Mouse (Mus musculus) brain, embryonic 14.5 days (tissue): ENCODE data around the gene Itgb3. TPM values are rescaled to one million over a fixed set of nuclear protein-coding genes. Genes with fewer than 3 reads are reported as not detected.
"Not testable (repeated sequence)": the region's sequence is repeated elsewhere in the genome, so short reads cannot be mapped to it uniquely, and the experiment has no call there.

Source experiments
- DNase-seq: peaks from one replicate; pipeline ENCODE4 v3.0.0-alpha.2; 2011; ENCODE audit warnings: low read depth
- CTCF ChIP-seq: fragments of 200-500 bp; IDR thresholded peaks from 2 replicates; pipeline ENCODE4 v1.5.1; 2012; ENCODE audit warnings: inconsistent platforms, mild to moderate bottlenecking, moderate library complexity, borderline replicate concordance; ENCODE audit not compliant: insufficient read depth, insufficient read length; ENCODE audit errors: extremely low read depth
- POLR2A ChIP-seq: fragments of 200-500 bp; IDR thresholded peaks from 2 replicates; pipeline ENCODE4 v1.6.1; 2012; ENCODE audit warnings: mild to moderate bottlenecking, inconsistent platforms, borderline replicate concordance; ENCODE audit not compliant: poor library complexity, insufficient read depth, insufficient read length, severe bottlenecking; ENCODE audit errors: extremely low read depth
- polyA plus RNA-seq: library from polyadenylated mRNA; depleted of rRNA; stranded (reverse); fragments of >200 nt; gene quantifications from 2 replicates; pipeline ENCODE4 v1.2.3, GENCODE M21; 2012; rRNA removed

Gene Itgb3
- 0.64 and 1.9 TPM in 2 replicates for polyA plus RNA-seq

DNA sequence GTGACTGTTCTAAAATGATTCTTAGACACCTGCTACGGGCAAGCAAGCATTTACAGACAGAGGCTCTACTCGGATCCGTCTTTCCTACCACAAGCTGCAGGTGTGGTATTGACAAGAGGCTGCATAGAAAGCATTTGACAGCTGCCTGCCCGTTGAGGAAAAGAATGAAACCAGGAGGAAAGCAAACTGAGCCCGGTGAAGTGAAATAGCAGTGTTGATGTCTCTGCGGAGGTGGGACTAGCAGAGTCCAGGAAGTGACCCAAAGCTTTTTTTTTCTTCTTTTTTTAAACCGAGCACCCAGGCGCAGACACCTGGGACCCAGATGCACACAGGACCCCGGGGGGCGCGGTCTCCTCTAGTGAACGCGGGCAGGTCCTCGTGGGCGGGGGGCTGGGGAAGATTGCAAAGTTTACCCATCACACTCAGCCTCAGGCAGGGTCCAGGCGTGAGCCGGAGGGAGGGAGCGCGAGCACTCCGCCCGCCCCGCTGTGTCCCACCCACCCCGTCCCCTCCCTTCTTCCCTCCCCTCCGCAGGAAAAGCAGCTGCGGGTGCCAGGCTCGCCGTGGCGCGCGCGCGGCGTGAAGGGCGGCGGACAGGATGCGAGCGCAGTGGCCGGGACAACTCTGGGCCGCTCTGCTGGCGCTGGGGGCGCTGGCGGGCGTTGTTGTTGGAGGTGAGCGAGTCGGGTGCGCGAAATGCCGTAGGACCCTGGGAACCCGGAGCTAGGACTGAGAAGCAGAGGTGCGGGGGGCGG is at the start of gene Itgb3:
Itgb3 (plus strand) TSS at position 510 of the 755 bp plus-strand sequence.
- TF ChIP-seq POLR2A, result no peak
- peak; percentile 46; the same call in 1 of the 2 replicates for TF ChIP-seq CTCF
- peak; percentile 83 for DNase-seq

- no peak for DNase-seq
Observed at GRCm38 (mm10) chr11:104558065-104558464, 49.7 kb upstream of the Itgb3 start.

DNA sequence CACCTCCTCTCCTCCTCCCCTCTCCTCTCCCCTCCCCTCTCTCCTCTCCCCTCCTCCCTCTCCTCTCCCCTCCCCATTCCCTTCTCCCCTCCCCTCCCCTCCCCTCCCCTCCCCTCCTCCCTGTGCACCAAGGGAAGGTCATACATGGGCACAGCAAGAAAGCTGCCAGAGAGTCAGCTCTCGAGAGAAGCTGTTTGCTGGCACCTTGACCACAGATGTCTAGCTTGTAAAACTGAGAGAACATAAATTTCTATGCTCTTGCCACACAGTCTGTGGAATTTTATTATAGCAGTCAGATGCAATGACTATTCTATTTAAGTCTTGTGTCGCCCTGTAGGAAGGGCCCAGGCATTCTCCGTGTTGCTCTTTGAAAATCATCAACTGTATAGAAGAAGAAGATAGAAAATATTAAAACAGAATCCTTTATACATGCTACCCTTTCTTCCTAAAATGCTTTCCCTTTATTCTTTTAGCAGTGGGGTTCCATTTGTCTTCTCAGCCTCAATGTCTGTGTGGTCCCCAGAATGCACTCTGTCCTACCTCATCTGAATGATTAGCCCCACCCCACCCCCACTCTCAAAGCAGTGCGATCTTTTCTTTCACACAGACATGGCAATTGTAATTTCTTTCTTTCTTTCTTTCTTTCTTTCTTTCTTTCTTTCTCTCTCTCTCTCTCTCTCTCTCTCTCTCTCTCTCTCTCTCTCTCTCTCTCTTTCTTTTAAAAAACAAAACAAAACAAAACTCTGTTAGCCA is 49.0 kb upstream of the Itgb3 start:
- TF ChIP-seq POLR2A (no peak), CTCF (no peak)
- no peak for DNase-seq

More at GRCm38 (mm10) chr11:104558065-104558464, 49.7 kb upstream of the Itgb3 start:
- TF ChIP-seq POLR2A, result no peak
- TF ChIP-seq CTCF, result no peak

- TF ChIP-seq CTCF, result no peak
- no peak for TF ChIP-seq POLR2A
Observed at GRCm38 (mm10) chr11:104560971-104561370, 46.8 kb upstream of the Itgb3 start.

DNA sequence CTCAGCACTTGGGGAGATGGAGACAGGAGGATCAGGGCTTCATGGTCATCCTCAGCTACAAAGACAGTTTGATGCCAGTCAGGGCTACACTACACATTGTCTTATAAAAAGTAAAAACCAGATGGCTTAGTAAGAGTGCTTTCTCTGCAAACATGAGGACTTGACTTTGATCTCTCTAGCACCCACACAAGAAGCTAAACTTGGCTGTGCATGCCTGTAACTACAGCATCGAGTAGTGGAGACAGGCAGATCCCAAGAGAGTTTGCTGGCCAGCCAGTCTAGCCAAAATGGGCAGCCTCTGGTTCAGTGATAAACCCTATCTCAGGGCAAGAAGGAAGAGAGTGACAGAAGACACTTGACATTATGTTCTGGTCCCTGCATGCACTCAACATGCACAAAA is 44.3 kb upstream of the Itgb3 start:
- TF ChIP-seq POLR2A (no peak), CTCF (no peak)
- DNase-seq, result no peak

More at GRCm38 (mm10) chr11:104560971-104561370, 46.8 kb upstream of the Itgb3 start:
- DNase-seq, result no peak

DNA sequence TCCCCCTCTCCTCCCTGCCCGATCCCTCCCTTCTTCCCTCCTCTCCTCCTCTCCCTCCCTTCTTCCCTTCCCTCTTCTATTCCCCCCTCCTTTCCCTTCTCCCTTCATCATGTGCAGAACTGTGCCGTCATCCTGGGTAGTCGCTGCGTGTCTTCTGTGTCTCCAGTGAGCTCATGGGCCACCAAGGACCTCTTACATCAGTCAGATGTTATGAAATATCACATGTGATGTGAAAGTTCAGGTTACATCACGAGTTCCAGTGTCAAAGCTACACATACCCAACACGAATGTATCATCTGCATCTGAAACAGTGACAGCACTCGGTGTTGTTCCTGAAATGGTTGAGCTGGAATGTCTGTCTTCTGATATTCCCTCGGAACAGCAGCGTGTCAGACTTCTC is 42.6 kb upstream of the Itgb3 start:
- TF ChIP-seq POLR2A, result no peak
- TF ChIP-seq CTCF, result no peak

GRCm38 (mm10) chr11:104566097-104566496 is 41.7 kb upstream of the Itgb3 start:
- DNase-seq, result no peak
- TF ChIP-seq POLR2A (no peak), CTCF (no peak)

More for the DNA sequence above, 42.6 kb upstream of the Itgb3 start:
- no peak for DNase-seq

DNA sequence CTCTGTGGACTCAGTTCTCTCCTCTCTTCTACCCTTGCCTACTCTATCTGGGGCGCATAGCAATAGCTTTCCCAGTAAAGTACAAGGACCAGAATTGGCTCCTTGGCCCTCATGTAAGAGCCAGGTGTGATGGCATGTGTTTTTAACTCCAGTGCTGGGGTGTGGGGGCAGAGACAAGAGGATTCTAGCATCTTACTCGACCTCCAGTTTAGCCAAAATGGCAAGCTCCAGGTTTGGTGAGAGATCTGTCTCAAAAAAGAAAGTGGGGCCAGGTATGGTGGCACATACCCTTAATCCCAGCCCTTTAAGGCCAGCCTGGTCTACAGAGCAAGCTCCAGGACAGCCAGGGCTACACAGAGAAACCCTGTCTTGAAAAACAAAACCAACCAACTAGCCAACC is 41.0 kb upstream of the Itgb3 start:
- TF ChIP-seq CTCF (no peak), POLR2A (no peak)
- no peak for DNase-seq

GRCm38 (mm10) chr11:104567736-104568135 is 40.1 kb upstream of the Itgb3 start:
- TF ChIP-seq CTCF (no peak), POLR2A (no peak)
- no peak for DNase-seq

DNA sequence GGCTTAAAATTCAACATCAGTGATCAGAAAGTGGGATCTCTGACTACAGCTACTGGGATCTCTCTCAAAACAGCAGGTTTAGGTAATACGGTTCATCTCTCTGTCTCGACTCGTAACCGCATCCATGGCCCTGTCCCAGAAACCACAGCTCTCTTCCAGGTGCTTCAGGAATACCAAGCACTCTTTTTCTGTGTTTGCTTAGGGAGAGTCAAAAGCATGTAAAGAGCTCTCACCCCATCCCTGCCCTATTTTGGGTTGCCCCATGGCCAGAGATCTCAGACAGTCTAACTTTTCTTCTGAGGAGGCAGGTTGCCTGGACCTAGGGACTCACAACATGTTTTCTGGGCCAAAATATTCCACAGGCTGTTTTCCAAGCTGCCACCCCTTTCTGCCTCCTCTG is 39.5 kb upstream of the Itgb3 start:
- DNase-seq, result no peak
- no peak for TF ChIP-seq POLR2A
- no peak for TF ChIP-seq CTCF

DNA sequence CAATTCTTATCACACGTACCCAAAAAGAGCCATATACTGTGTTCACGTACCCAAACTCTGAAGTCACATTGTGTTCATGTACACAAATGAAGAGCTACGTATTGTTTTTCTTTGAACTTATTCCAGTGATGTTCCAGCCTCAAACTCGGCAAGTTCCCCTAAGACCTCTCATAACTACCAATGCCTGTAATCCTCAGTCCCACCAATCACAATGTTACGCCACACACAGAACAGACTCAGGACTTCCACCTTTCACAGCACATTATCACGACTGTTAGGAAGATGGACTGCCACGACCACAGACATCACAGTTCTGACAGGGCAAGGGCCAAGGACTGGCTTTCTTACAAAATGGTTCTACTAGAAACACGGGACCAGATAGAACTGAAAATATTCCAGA is 37.3 kb upstream of the Itgb3 start:
- DNase-seq, result not testable (repeated sequence)

DNA sequence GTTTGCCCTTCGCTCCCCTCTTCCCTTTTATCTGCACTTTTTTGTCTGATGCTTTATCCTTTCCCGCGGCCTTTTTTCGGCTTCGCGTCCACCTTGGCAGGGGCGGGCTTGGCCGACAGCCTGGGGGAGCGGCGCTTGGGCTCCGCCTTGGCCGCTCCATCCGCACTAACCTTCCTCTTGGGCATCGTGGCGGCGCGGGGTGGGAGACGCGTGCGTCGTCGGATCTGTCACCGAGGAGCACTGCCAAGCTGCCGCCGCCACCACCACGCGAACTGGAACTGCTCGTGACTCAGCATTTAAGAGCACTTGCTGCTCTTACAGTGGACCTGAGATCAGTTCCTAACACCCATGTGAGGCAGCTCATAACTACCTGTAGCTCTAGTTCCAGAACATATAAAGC is 36.4 kb upstream of the Itgb3 start:
- peak; percentile 67 for DNase-seq
